24 mouse cellular contexts compared by ENCODE assay signal in the genomic region with DNA sequence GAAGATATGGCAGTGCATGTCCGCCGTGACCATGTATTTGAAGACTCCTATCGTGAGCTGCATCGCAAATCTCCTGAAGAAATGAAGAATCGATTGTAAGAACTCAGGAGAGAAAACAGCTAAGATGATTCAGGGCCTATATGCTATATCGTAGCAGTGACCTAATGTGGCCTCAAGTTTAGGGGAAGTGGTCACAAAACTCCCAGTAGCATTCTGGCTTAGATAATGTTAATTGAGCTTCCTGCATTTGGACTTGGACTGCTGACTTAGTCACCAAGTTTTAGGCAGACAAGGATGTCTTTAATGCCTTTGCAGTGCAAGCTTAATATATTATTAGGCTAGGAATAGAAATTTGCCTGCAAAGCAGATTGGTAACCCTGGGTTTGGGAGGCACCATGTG.
"Had no signal": no experiment of that assay in that cellular context is flagged by ENCODE, and none has a peak within 500 bp of the region (broad histone marks: within the 10 kb centered on the region; RNA-seq: fewer than 3 reads in every experiment).

No protein-coding gene starts in this region.

- DNase-seq: gastrocnemius, adult 2 months; gastrocnemius, postnatal 14 days; gastrocnemius, postnatal 36 days; heart, adult 11 months; heart, adult 2 months; heart, postnatal 10 days; heart, postnatal 4 days; kidney, adult 18-20 months; kidney, adult 8-10 months; kidney, postnatal 10 days; kidney, postnatal 25 days; kidney, postnatal 4 days; liver; liver, embryonic 13.5 days had no signal

- H3K4me3 ChIP-seq: gastrocnemius, adult 2 months; heart, adult 2 months; heart, embryonic 10.5 days; heart, embryonic 12.5 days; hindbrain, embryonic 10.5 days; hindbrain, embryonic 12.5 days; intestine, embryonic 15.5 days; layer of hippocampus, adult 2 months; left cerebral cortex, adult 2 months; limb, embryonic 10.5 days; limb, embryonic 12.5 days; liver, embryonic 13.5 days had no signal

- H3K27ac ChIP-seq: gastrocnemius, adult 2 months; heart, adult 2 months; heart, embryonic 10.5 days; hindbrain, embryonic 10.5 days; hindbrain, embryonic 12.5 days; hindbrain, embryonic 14.5 days; intestine, embryonic 15.5 days; layer of hippocampus, adult 2 months; left cerebral cortex, adult 2 months; limb, embryonic 10.5 days; limb, embryonic 12.5 days; liver, embryonic 13.5 days had no signal

- H3K4me1 ChIP-seq: heart, embryonic 10.5 days; heart, embryonic 12.5 days; hindbrain, embryonic 10.5 days; hindbrain, embryonic 12.5 days; intestine, embryonic 15.5 days; limb, embryonic 10.5 days; limb, embryonic 12.5 days; liver, embryonic 13.5 days had no signal
